Mouse (Mus musculus) urinary bladder, postnatal 4 days (tissue): ENCODE measurements around the gene Srrm3.

ENCODE experiments used
- DNase-seq, 2 experiments: peaks; one replicate each; pipeline ENCODE4 v3.0.0; 2021 to 2022; ENCODE audit warnings: low spot score in 2 of 2

Srrm3 gene

GRCm38 (mm10) chr5:135869661-135870423 lies 63.2 kb downstream of the Srrm3 start:
- no peak for DNase-seq

GRCm38 (mm10) chr5:135870505-135870904 lies 63.8 kb downstream of the Srrm3 start:
- DNase-seq: no peak

- DNase-seq: no peak
Observed at GRCm38 (mm10) chr5:135872996-135873395, 66.3 kb downstream of the Srrm3 start.

GRCm38 (mm10) chr5:135873753-135874152 lies 67.1 kb downstream of the Srrm3 start:
- DNase-seq: no peak

GRCm38 (mm10) chr5:135877180-135877579 lies 70.5 kb downstream of the Srrm3 start:
- DNase-seq: no peak

GRCm38 (mm10) chr5:135877831-135878231 lies 71.1 kb downstream of the Srrm3 start:
- no peak for DNase-seq

GRCm38 (mm10) chr5:135879449-135880158 lies 72.9 kb downstream of the Srrm3 start:
- peak in 1 of 2 experiments; percentile 69 for DNase-seq

- no peak for DNase-seq
Observed at GRCm38 (mm10) chr5:135884641-135885040, 78.0 kb downstream of the Srrm3 start.

- peak; percentile 78 to 83 for DNase-seq
Observed at GRCm38 (mm10) chr5:135887675-135888102, 81.0 kb downstream of the Srrm3 start, which contains the start of gene Hspb1. Gene Hspb1, plus strand, starts transcription at chr5:135887919.

GRCm38 (mm10) chr5:135888405-135889215 lies 81.9 kb downstream of the Srrm3 start:
- no peak for DNase-seq

GRCm38 (mm10) chr5:135890323-135890722 lies 83.6 kb downstream of the Srrm3 start:
- DNase-seq: no peak

GRCm38 (mm10) chr5:135890920-135891319 lies 84.2 kb downstream of the Srrm3 start:
- DNase-seq: no peak

- DNase-seq: peak in 1 of 2 experiments; percentile 36
Observed at GRCm38 (mm10) chr5:135892589-135893351, 86.1 kb downstream of the Srrm3 start.

- DNase-seq: no peak
Observed at GRCm38 (mm10) chr5:135894958-135895357, 88.3 kb downstream of the Srrm3 start.

GRCm38 (mm10) chr5:135898028-135898427 lies 91.3 kb downstream of the Srrm3 start:
- DNase-seq: no peak

GRCm38 (mm10) chr5:135898995-135899394 lies 92.3 kb downstream of the Srrm3 start:
- no peak for DNase-seq

- DNase-seq: no peak
Observed at GRCm38 (mm10) chr5:135899833-135900232, 93.1 kb downstream of the Srrm3 start.

- DNase-seq: no peak
Observed at GRCm38 (mm10) chr5:135900701-135901100, 94.0 kb downstream of the Srrm3 start.

- no peak for DNase-seq
Observed at GRCm38 (mm10) chr5:135901354-135902095, 94.8 kb downstream of the Srrm3 start.

- no peak for DNase-seq
Observed at GRCm38 (mm10) chr5:135903058-135903457, 96.4 kb downstream of the Srrm3 start.
